Mouse (Mus musculus): ENCODE measurements around the gene Fam71e1.

Gene Fam71e1

DNA sequence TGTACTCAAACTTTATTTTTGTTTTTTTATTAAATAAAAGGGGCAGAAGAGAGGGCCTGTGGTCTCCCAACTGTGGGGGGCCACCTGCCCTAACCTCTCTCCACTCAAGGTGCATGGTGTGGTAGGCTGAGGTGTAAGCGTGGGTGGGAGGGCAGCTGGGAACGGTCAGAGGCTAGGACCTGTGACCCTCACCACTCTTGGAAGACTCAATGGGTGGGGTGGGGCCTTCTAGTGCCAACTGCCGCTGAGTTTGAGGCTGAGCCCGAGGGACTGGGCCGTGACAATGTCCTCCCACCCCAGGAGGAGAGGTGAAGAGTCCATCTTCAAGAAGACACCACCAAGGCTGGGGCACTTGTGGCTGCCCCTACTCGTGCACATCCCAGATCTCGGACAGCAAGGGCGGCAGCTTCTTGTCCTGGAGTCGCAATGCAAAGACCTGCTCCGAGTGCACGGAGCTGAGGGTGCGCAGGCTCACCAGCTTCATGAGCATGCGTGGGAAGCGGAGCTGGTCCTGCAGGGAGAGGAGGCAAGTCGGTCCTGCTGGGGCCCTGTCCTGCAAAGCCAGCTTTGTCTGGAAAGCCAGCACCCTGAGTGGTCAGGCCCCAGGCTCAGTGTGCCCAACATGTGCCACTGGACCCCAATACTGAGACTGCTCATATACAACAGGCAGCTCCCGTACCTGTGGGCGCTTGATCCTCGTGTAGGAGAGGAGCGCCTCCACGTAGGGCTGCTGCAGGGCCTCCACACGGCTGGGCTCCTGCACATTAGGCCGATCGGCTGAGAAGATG is 53.4 kb downstream of the Fam71e1 start:
- Histone ChIP-seq H3K4me3 (replicated peaks; ENCODE audit: low read length) (no peak overlapping the region), H3K36me3 (ENCODE audit: insufficient read depth, low read length) (peaks cover 59% of the 10 kb centered on the region), H3K4me1 (replicated peaks; ENCODE audit: low read depth, low read length) (peaks cover 73% of the 10 kb centered on the region), H3K27me3 (ENCODE audit: insufficient read depth, low read length) (no peaks in the 10 kb centered on the region), H3K9me3 (ENCODE audit: low read length) (no peaks in the 10 kb centered on the region)
- TF ChIP-seq CTCF (conservative IDR thresholded peaks at IDR 0.05; ENCODE audit: low read length) (no peak), NANOG (IDR thresholded peaks at IDR 0.05; ENCODE audit: borderline replicate concordance, low read length) (no peak), POU5F1 (IDR thresholded peaks at IDR 0.05; ENCODE audit: borderline replicate concordance, low read length) (no peak)

DNA sequence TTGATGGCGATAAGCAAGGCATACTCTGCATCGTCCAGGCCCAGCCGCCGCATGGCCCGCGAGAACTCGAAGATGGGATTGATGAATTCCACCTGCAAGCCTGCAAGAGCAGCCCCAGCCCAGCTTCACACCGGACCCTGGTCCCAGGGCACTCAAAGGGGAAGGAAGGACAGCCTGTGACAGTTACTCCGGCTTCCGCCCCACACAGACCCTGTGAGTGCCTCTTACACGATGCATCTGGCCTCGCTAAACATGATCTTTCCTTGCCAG is 54.0 kb downstream of the Fam71e1 start:
- TF ChIP-seq POU5F1 (IDR thresholded peaks at IDR 0.05; ENCODE audit: borderline replicate concordance, low read length) (no peak), CTCF (conservative IDR thresholded peaks at IDR 0.05; ENCODE audit: low read length) (no peak), NANOG (IDR thresholded peaks at IDR 0.05; ENCODE audit: borderline replicate concordance, low read length) (no peak)
- Histone ChIP-seq H3K36me3 (ENCODE audit: insufficient read depth, low read length) (peaks cover 55% of the 10 kb centered on the region), H3K27me3 (ENCODE audit: insufficient read depth, low read length) (no peaks in the 10 kb centered on the region), H3K9me3 (ENCODE audit: low read length) (no peaks in the 10 kb centered on the region), H3K4me1 (replicated peaks; ENCODE audit: low read depth, low read length) (peaks cover 73% of the 10 kb centered on the region), H3K4me3 (replicated peaks; ENCODE audit: low read length) (no peak overlapping the region)
